ENCODE assay signal across 20 mouse cellular contexts in the genomic region with DNA sequence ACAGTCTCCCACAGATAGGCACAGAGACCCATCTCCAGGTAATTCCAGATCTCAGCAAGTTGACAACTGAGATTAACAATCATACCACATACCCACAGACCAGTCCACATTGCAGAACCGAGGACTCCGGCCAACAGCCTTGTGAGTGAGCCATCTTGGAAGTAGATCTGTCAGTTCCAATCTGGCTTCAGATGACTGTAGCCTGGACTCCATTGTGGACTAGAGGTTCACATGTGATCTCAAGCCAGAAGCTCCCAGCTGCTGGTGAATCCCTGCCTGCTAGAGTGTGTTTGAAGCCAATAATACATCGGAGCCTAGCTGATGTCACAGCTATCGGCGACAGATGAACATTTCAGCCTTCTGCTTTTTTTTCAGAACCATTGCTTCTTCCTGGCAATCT. TPM values are rescaled to one million over a fixed set of nuclear protein-coding genes. Genes with fewer than 3 reads are reported as not detected.
DNase-seq lines count a peak whose midpoint lies in the region; ATAC-seq lines count a peak whose summit lies in the region.
"Had no signal": no experiment of that assay in that cellular context is flagged by ENCODE, and none has a peak within 500 bp of the region (broad histone marks: within the 10 kb centered on the region; RNA-seq: fewer than 3 reads in every experiment).

No protein-coding gene starts in this region.

- H3K4me3 ChIP-seq in lung, embryonic 16.5 days (ENCODE audit: low read length): no peak overlapping the region
- H3K4me3 ChIP-seq: embryonic facial prominence, embryonic 15.5 days; limb, embryonic 13.5 days; liver, embryonic 13.5 days had no signal

- peak; percentile 64 to 66 for DNase-seq in cerebellum, postnatal 14 days
- no peak for DNase-seq in cerebellum, adult 11-12 months
- peak; percentile 66 for DNase-seq in left cerebral cortex, postnatal 4 days
- no peak for DNase-seq in left cerebral cortex, postnatal 10 days (ENCODE audit: extremely low spot score in 1 of 2, low spot score in 2 of 2)
- peak; percentile 29 for DNase-seq in skeletal muscle tissue, adult 2 months (ENCODE audit: low read depth, low spot score)
- no peak for DNase-seq in urinary bladder, postnatal 25 days (ENCODE audit: low spot score)
- DNase-seq in c-Kit-positive CD71-positive TER-119-positive erythroid progenitor cells, embryonic 14.5 days (ENCODE audit: low spot score): no peak
- DNase-seq: adrenal gland, adult 2 months; cerebellum, postnatal 36 days; kidney, adult 11 months; liver, embryonic 13.5 days; retina, postnatal 1 day; thymus, postnatal 36 days had no signal

- intact Hi-C loops in left cerebral cortex, postnatal 4 days (cut with DNase I): no loop called here
- intact Hi-C loops in left cerebral cortex, postnatal 10 days (cut with DNase I): no loop called here

- ATAC-seq in lung, embryonic 16.5 days (ENCODE audit: low read depth): peak; percentile 34; the same call in 1 of the 2 replicates

- no peak overlapping the region for H3K9ac ChIP-seq in lung, embryonic 16.5 days (ENCODE audit: low read length)
- H3K9ac ChIP-seq: embryonic facial prominence, embryonic 15.5 days; limb, embryonic 13.5 days; liver, embryonic 13.5 days had no signal

- WGBS in lung, embryonic 16.5 days: 66% methylated on average over 5 of the region's 5 CpGs

- no peaks in the 10 kb centered on the region for H3K36me3 ChIP-seq in lung, embryonic 16.5 days (ENCODE audit: control insufficient read depth, insufficient read depth, low read length)
- H3K36me3 ChIP-seq: embryonic facial prominence, embryonic 15.5 days; G1E; limb, embryonic 13.5 days; liver, embryonic 13.5 days had no signal

- H3K27me3 ChIP-seq in lung, embryonic 16.5 days (ENCODE audit: control insufficient read depth, insufficient read depth, low read depth, low read length): no peaks in the 10 kb centered on the region
- H3K27me3 ChIP-seq: embryonic facial prominence, embryonic 15.5 days; liver, embryonic 13.5 days had no signal

- no peak overlapping the region for H3K27ac ChIP-seq in lung, embryonic 16.5 days (ENCODE audit: low read length)
- H3K27ac ChIP-seq: embryonic facial prominence, embryonic 15.5 days; kidney, postnatal 0 days; limb, embryonic 13.5 days; liver, embryonic 13.5 days; macrophage had no signal

- H3K4me2 ChIP-seq in lung, embryonic 16.5 days (ENCODE audit: low read depth, low read length): no peak overlapping the region
- H3K4me2 ChIP-seq: embryonic facial prominence, embryonic 15.5 days; limb, embryonic 13.5 days; liver, embryonic 13.5 days; midbrain, embryonic 11.5 days had no signal

- no peaks in the 10 kb centered on the region for H3K9me3 ChIP-seq in lung, embryonic 16.5 days (ENCODE audit: control insufficient read depth, low read length)
- H3K9me3 ChIP-seq: embryonic facial prominence, embryonic 15.5 days; limb, embryonic 13.5 days; liver, embryonic 13.5 days had no signal

- no peaks in the 10 kb centered on the region for H3K4me1 ChIP-seq in lung, embryonic 16.5 days (replicated peaks; ENCODE audit: control insufficient read depth, insufficient read depth, low read length)
- H3K4me1 ChIP-seq: embryonic facial prominence, embryonic 15.5 days; limb, embryonic 13.5 days; liver, embryonic 13.5 days had no signal

RNA-seq across cellular contexts. Expression of a gene that starts 16.5 kb away (rescaled TPM):
- total RNA-seq in left cerebral cortex, postnatal 4 days (2021): 100 to 1,000 TPM; 371 to 375 TPM
- total RNA-seq in left cerebral cortex, postnatal 10 days (2021): 100 to 1,000 TPM; 480 to 508 TPM
- polyA plus RNA-seq in lung, embryonic 16.5 days (2015; fragmentation: Nextera tagmentation; extraction: Ambion mirVana): 11.7 and 13.5 TPM in 2 replicates
- polyA plus RNA-seq: G1E had no signal

Comparison
In these comparisons a context has a peak if more than half of its experiments do, and no peak if none do; other contexts are left out.
1. DNase-seq: peak in cerebellum, postnatal 14 days (2 of 2), left cerebral cortex, postnatal 4 days (single experiment) and skeletal muscle tissue, adult 2 months (single experiment); none in cerebellum, adult 11-12 months (single experiment), left cerebral cortex, postnatal 10 days (0 of 2), urinary bladder, postnatal 25 days (single experiment) and c-Kit-positive CD71-positive TER-119-positive erythroid progenitor cells, embryonic 14.5 days (single experiment).